Mouse (Mus musculus): ENCODE measurements at regions not wholly inside any gene's neighbourhood (a gene's known extent, or its start where the extent isn't known, plus 50 kb on each side); places are given as distances from the start of the nearest gene placed in this dataset.

DNA sequence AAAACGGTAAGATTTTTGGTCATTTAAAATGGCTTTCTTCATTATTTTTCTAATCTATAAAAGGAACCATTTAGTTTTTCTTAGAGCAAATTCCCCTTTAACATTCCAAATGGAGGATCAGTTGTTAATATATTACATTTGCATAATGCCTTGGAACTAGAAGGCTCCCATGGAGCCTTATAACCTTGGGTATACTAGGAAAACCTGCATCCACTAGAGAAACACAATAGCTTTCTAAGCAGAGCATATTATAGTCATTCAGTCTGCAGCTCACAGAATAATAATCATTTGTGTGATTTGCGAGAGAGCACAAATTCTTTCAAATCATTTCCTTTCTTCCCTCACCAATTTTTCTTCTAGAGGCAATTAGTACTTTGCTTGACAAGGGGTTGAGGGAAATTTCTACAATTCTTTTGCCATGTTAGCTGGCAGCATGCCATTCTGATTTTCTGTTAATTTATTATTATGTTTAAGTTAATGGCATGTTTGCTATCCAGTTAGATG, 418.0 kb upstream of the Slc39a10 start:
- no peaks in the 10 kb centered on the region for H3K27me3 ChIP-seq (ENCODE audit: control insufficient read depth, insufficient read depth, insufficient read length)
- no peaks in the 10 kb centered on the region for H3K36me3 ChIP-seq (ENCODE audit: control insufficient read depth, insufficient read depth)
- no peak overlapping the region for H3K4me3 ChIP-seq
- no peaks in the 10 kb centered on the region for H3K79me2 ChIP-seq (ENCODE audit: control insufficient read depth, insufficient read depth)
- no peak overlapping the region for H3K4me2 ChIP-seq (ENCODE audit: low read depth)
- H3ac ChIP-seq (ENCODE audit: control insufficient read depth, insufficient read length) = no peak overlapping the region
- TF ChIP-seq MYOD1 (IDR thresholded peaks at IDR 0.05; ENCODE audit: control insufficient read depth in 1 of 3, insufficient read length in 2 of 3, low read depth in 2 of 3) (no peak), REST (IDR thresholded peaks at IDR 0.05; ENCODE audit: insufficient read depth, insufficient read length) (no peak), MYOG (IDR thresholded peaks at IDR 0.05; ENCODE audit: control insufficient read depth in 1 of 3, insufficient read depth in 1 of 3, insufficient read length in 2 of 3, low read depth in 2 of 3) (no peak), CEBPB (IDR thresholded peaks at IDR 0.05; ENCODE audit: insufficient read depth, poor library complexity, severe bottlenecking) (no peak), POLR2AphosphoS2 (IDR thresholded peaks at IDR 0.05; ENCODE audit: insufficient read length, low read depth) (no peak), E2F4 (IDR thresholded peaks at IDR 0.05; ENCODE audit: insufficient read depth) (no peak), USF1 (IDR thresholded peaks at IDR 0.05; ENCODE audit: low read depth) (no peak), POLR2A (IDR thresholded peaks at IDR 0.05; ENCODE audit: insufficient read length, low read depth) (no peak), MAX (IDR thresholded peaks at IDR 0.05; ENCODE audit: low read depth) (no peak), TCF12 (IDR thresholded peaks at IDR 0.05; ENCODE audit: insufficient read depth, poor library complexity, severe bottlenecking) (no peak), TCF3 (IDR thresholded peaks at IDR 0.05; ENCODE audit: insufficient read length, low read depth) (no peak), SRF (IDR thresholded peaks at IDR 0.05; ENCODE audit: control insufficient read depth, insufficient read length, low read depth) (no peak)

GRCm38 (mm10) chr1:47306961-47307360, 414.3 kb upstream of the Slc39a10 start:
- Histone ChIP-seq H3ac (ENCODE audit: control insufficient read depth, insufficient read length) (no peak overlapping the region), H3K27me3 (ENCODE audit: control insufficient read depth, insufficient read depth, insufficient read length) (no peaks in the 10 kb centered on the region), H3K36me3 (ENCODE audit: control insufficient read depth, insufficient read depth) (no peaks in the 10 kb centered on the region), H3K79me2 (ENCODE audit: control insufficient read depth, insufficient read depth) (no peaks in the 10 kb centered on the region), H3K4me2 (ENCODE audit: low read depth) (no peak overlapping the region), H3K4me3 (no peak overlapping the region)
- TF ChIP-seq MYOD1 (IDR thresholded peaks at IDR 0.05; ENCODE audit: control insufficient read depth in 1 of 3, insufficient read length in 2 of 3, low read depth in 2 of 3) = no peak

DNA sequence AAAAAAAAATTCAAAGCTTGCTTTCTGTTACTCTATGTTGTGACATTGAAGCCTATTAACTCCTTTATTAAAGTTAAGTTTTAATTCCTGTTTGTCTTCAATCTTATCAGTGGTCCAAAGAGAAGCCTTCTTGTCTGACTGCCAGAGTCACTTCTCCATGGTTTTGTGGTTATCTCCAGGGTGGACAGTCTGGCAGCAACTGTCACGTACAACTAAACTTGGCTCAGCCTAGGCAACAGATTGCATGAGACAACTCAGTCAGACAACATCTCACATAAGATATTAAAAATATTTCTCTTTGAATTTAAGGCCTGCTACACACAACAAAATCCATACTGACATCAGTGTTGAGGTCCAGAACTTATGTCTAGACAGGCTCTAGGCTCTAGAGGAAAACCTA, 406.7 kb upstream of the Slc39a10 start:
- Histone ChIP-seq H3K27me3 (ENCODE audit: control insufficient read depth, insufficient read depth, insufficient read length) (no peaks in the 10 kb centered on the region), H3K79me2 (ENCODE audit: control insufficient read depth, insufficient read depth) (no peaks in the 10 kb centered on the region), H3K4me2 (ENCODE audit: low read depth) (no peak overlapping the region), H3ac (ENCODE audit: control insufficient read depth, insufficient read length) (no peak overlapping the region), H3K36me3 (ENCODE audit: control insufficient read depth, insufficient read depth) (no peaks in the 10 kb centered on the region), H3K4me3 (no peak overlapping the region)
- no peak for TF ChIP-seq E2F4 (IDR thresholded peaks at IDR 0.05; ENCODE audit: insufficient read depth)
- TF ChIP-seq TCF12 (IDR thresholded peaks at IDR 0.05; ENCODE audit: insufficient read depth, poor library complexity, severe bottlenecking) = no peak
- no peak for TF ChIP-seq USF1 (IDR thresholded peaks at IDR 0.05; ENCODE audit: low read depth)
- TF ChIP-seq MAX (IDR thresholded peaks at IDR 0.05; ENCODE audit: low read depth) = no peak
- TF ChIP-seq MYOG (IDR thresholded peaks at IDR 0.05; ENCODE audit: control insufficient read depth in 1 of 3, insufficient read depth in 1 of 3, insufficient read length in 2 of 3, low read depth in 2 of 3) = no peak
- TF ChIP-seq SRF (IDR thresholded peaks at IDR 0.05; ENCODE audit: control insufficient read depth, insufficient read length, low read depth) = no peak
- no peak for TF ChIP-seq POLR2A (IDR thresholded peaks at IDR 0.05; ENCODE audit: insufficient read length, low read depth)
- no peak for TF ChIP-seq POLR2AphosphoS2 (IDR thresholded peaks at IDR 0.05; ENCODE audit: insufficient read length, low read depth)
- TF ChIP-seq CEBPB (IDR thresholded peaks at IDR 0.05; ENCODE audit: insufficient read depth, poor library complexity, severe bottlenecking) = no peak
- TF ChIP-seq TCF3 (IDR thresholded peaks at IDR 0.05; ENCODE audit: insufficient read length, low read depth) = no peak
- TF ChIP-seq MYOD1 (IDR thresholded peaks at IDR 0.05; ENCODE audit: control insufficient read depth in 1 of 3, insufficient read length in 2 of 3, low read depth in 2 of 3) = no peak
- no peak for TF ChIP-seq REST (IDR thresholded peaks at IDR 0.05; ENCODE audit: insufficient read depth, insufficient read length)

GRCm38 (mm10) chr1:47285639-47286038, 393.0 kb upstream of the Slc39a10 start:
- Histone ChIP-seq H3ac (ENCODE audit: control insufficient read depth, insufficient read length) (no peak overlapping the region), H3K4me2 (ENCODE audit: low read depth) (no peak overlapping the region), H3K27me3 (ENCODE audit: control insufficient read depth, insufficient read depth, insufficient read length) (no peaks in the 10 kb centered on the region), H3K36me3 (ENCODE audit: control insufficient read depth, insufficient read depth) (no peaks in the 10 kb centered on the region), H3K4me3 (no peak overlapping the region), H3K79me2 (ENCODE audit: control insufficient read depth, insufficient read depth) (no peaks in the 10 kb centered on the region)
- TF ChIP-seq REST (IDR thresholded peaks at IDR 0.05; ENCODE audit: insufficient read depth, insufficient read length) (no peak), E2F4 (IDR thresholded peaks at IDR 0.05; ENCODE audit: insufficient read depth) (no peak), POLR2A (IDR thresholded peaks at IDR 0.05; ENCODE audit: insufficient read length, low read depth) (no peak), SRF (IDR thresholded peaks at IDR 0.05; ENCODE audit: control insufficient read depth, insufficient read length, low read depth) (no peak), TCF3 (IDR thresholded peaks at IDR 0.05; ENCODE audit: insufficient read length, low read depth) (no peak), USF1 (IDR thresholded peaks at IDR 0.05; ENCODE audit: low read depth) (no peak), MYOG (IDR thresholded peaks at IDR 0.05; ENCODE audit: control insufficient read depth in 1 of 3, insufficient read depth in 1 of 3, insufficient read length in 2 of 3, low read depth in 2 of 3) (no peak), TCF12 (IDR thresholded peaks at IDR 0.05; ENCODE audit: insufficient read depth, poor library complexity, severe bottlenecking) (no peak), POLR2AphosphoS2 (IDR thresholded peaks at IDR 0.05; ENCODE audit: insufficient read length, low read depth) (no peak), MYOD1 (IDR thresholded peaks at IDR 0.05; ENCODE audit: control insufficient read depth in 1 of 3, insufficient read length in 2 of 3, low read depth in 2 of 3) (no peak), MAX (IDR thresholded peaks at IDR 0.05; ENCODE audit: low read depth) (no peak)

- Histone ChIP-seq H3K4me2 (ENCODE audit: low read depth) (no peak overlapping the region), H3K27me3 (ENCODE audit: control insufficient read depth, insufficient read depth, insufficient read length) (no peaks in the 10 kb centered on the region), H3K79me2 (ENCODE audit: control insufficient read depth, insufficient read depth) (no peaks in the 10 kb centered on the region), H3K4me3 (no peak overlapping the region), H3K36me3 (ENCODE audit: control insufficient read depth, insufficient read depth) (no peaks in the 10 kb centered on the region), H3ac (ENCODE audit: control insufficient read depth, insufficient read length) (no peak overlapping the region)
- TF ChIP-seq E2F4 (IDR thresholded peaks at IDR 0.05; ENCODE audit: insufficient read depth) (no peak), POLR2AphosphoS2 (IDR thresholded peaks at IDR 0.05; ENCODE audit: insufficient read length, low read depth) (no peak), USF1 (IDR thresholded peaks at IDR 0.05; ENCODE audit: low read depth) (no peak), POLR2A (IDR thresholded peaks at IDR 0.05; ENCODE audit: insufficient read length, low read depth) (no peak)
Observed at GRCm38 (mm10) chr1:47278321-47279020, 385.8 kb upstream of the Slc39a10 start.

Data from myocyte (in vitro differentiated cells).